Mouse (Mus musculus): Measurements from ENCODE around the gene Slc25a28. TPM values are rescaled to one million over a fixed set of nuclear protein-coding genes. Genes with fewer than 3 reads are reported as not detected.
A peak's percentile ranks its signal among the peaks of the same experiment; 100 is the strongest.

The Slc25a28 gene
- polyA plus RNA-seq, 1 experiment = 23.0 TPM

DNA sequence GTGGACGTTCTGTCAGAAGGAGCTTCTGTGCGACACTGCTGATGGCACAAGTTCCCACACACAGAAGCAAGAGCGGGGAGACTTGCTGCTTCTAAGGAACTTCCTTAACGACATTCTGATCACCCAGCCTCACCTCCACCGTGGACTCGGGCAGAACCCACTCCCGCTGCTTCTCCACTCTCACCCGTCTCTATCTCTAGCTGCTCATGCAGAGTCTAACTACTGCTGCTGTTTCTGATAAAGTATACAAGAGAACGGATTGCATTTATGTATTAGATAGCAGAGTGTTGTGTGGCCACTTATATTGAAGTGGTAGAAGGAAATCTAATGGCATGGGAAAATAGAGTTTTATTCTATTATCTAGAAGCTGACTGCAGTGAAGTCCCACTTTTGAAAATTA is 13.9 kb downstream of the Slc25a28 start:
- no peak overlapping the region for H3K4me3 ChIP-seq (ENCODE audit: insufficient read depth, poor library complexity, severe bottlenecking)
- H3K36me3 ChIP-seq (ENCODE audit: control insufficient read depth, insufficient read depth) = peaks cover 25% of the 10 kb centered on the region
- TF ChIP-seq MYOG (IDR thresholded peaks at IDR 0.05; ENCODE audit: control insufficient read depth, extremely low read depth, insufficient read length) (no peak), USF1 (IDR thresholded peaks at IDR 0.05; ENCODE audit: low read depth) (no peak), CTCF (IDR thresholded peaks at IDR 0.05; ENCODE audit: control insufficient read depth, insufficient read depth, insufficient read length) (no peak), FOSL1 (IDR thresholded peaks at IDR 0.05; ENCODE audit: insufficient read depth, low read length, poor library complexity, severe bottlenecking) (no peak), CEBPB (IDR thresholded peaks at IDR 0.05; ENCODE audit: low read depth) (no peak), MYOD1 (IDR thresholded peaks at IDR 0.05; ENCODE audit: control insufficient read depth, insufficient read length, low read depth) (no peak), MAX (IDR thresholded peaks at IDR 0.05) (no peak)
- H3K27me3 ChIP-seq (ENCODE audit: control insufficient read depth, insufficient read depth, insufficient read length) = no peaks in the 10 kb centered on the region
- H3K79me2 ChIP-seq (ENCODE audit: control insufficient read depth, insufficient read depth) = no peaks in the 10 kb centered on the region
- no peaks in the 10 kb centered on the region for H3K79me3 ChIP-seq (ENCODE audit: low read depth)
- H3ac ChIP-seq (ENCODE audit: control insufficient read depth, insufficient read length, low read depth) = no peak overlapping the region

DNA sequence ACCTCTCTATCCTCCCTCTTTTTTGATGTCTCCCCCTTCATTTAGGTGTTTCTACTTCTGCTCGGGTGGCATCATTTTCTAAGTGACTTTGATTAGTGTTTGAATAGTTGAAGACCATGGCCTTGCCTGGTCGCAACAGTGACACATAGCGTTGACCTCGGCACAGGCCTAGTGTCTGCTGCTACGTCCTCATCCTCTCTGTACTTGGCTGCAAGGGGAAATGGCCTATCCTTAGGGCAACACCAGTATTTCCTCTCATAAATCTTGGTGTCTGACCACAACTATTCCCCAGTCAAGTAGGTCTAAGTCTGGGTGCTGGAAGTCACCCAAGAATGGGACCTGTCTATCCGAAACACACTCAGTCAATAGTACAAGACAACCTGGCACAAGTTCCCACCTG is 15.0 kb downstream of the Slc25a28 start:
- Histone ChIP-seq H3K4me3 (ENCODE audit: insufficient read depth, poor library complexity, severe bottlenecking) (no peak overlapping the region), H3K27me3 (ENCODE audit: control insufficient read depth, insufficient read depth, insufficient read length) (no peaks in the 10 kb centered on the region)

DNA sequence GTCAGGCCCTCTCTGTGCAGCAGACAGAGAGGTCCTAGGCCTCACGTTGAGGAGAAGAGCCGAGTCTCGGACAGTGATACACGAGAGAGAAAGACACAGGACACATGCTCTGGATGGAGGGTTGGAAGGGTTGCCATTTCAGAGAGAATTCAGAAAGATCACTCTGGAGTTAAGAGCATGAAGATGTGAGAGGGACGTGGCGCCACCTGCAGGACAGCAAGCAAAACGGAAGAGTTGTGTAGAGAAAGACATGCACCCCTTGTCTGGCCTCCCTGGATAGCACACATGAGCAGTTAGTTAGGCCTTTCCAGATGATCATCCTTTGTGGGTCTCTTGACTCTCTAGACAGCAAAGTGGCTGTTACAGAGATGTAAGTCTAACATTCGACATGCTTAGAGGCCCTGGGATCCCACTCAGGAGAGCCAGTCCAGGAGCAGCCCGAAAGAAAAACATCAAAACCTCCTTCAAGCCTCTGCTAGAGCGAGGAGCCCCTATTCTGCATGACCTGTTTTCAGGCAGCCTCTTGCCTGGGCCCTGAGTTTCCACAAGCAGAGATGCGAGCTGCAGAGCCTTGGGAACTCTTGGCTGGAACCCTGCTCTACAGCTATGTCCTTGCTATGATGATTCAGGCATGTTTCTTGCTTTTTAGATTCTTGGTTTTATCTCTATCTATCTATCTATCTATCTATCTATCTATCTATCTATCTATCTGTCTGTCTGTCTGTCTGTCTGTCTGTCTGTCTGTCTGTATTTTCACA is 18.8 kb downstream of the Slc25a28 start:
- TF ChIP-seq CTCF (IDR thresholded peaks at IDR 0.05; ENCODE audit: control insufficient read depth, insufficient read depth, insufficient read length) (peak; percentile 68), MYOD1 (IDR thresholded peaks at IDR 0.05; ENCODE audit: control insufficient read depth, insufficient read length, low read depth) (no peak)
- Histone ChIP-seq H3K27me3 (ENCODE audit: control insufficient read depth, insufficient read depth, insufficient read length) (peaks cover 9% of the 10 kb centered on the region), H3K79me2 (ENCODE audit: control insufficient read depth, insufficient read depth) (no peaks in the 10 kb centered on the region), H3K36me3 (ENCODE audit: control insufficient read depth, insufficient read depth) (no peaks in the 10 kb centered on the region), H3K4me3 (ENCODE audit: insufficient read depth, poor library complexity, severe bottlenecking) (no peak overlapping the region), H3ac (ENCODE audit: control insufficient read depth, insufficient read length, low read depth) (no peak overlapping the region), H3K79me3 (ENCODE audit: low read depth) (no peaks in the 10 kb centered on the region)

More for the DNA sequence above, 15.0 kb downstream of the Slc25a28 start:
- Histone ChIP-seq H3ac (ENCODE audit: control insufficient read depth, insufficient read length, low read depth) (no peak overlapping the region), H3K79me3 (ENCODE audit: low read depth) (no peaks in the 10 kb centered on the region), H3K79me2 (ENCODE audit: control insufficient read depth, insufficient read depth) (no peaks in the 10 kb centered on the region), H3K36me3 (ENCODE audit: control insufficient read depth, insufficient read depth) (peaks cover 17% of the 10 kb centered on the region)
- TF ChIP-seq FOSL1 (IDR thresholded peaks at IDR 0.05; ENCODE audit: insufficient read depth, low read length, poor library complexity, severe bottlenecking) (no peak), MYOD1 (IDR thresholded peaks at IDR 0.05; ENCODE audit: control insufficient read depth, insufficient read length, low read depth) (no peak)

DNA sequence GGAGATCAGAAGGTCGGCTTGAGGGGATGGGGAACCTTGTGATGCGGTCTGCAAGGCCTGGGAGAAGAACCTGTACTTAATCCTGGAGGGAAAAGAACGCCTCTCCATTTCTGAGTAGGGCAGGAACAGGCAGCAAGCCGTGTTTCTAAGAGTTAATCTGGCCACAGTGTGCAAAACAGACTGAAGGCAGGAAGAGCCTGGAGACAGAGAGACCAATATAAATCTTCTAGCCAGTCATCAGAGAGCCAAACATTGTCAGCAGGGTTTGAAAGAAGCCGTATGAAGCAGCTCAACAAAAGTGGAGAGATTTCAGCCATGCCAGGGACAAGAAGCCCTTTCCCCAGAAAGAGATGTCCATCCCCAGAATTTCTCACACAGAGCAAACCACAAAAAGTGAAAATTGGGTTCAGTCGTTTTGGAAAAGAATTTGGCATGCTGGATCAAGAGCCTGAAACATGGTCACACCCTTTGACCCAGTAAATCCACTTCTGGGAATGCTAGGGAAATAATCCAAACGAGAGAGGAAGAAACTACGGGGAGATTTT is 23.4 kb downstream of the Slc25a28 start:
- no peak overlapping the region for H3ac ChIP-seq (ENCODE audit: control insufficient read depth, insufficient read length, low read depth)
- peaks cover 10% of the 10 kb centered on the region for H3K27me3 ChIP-seq (ENCODE audit: control insufficient read depth, insufficient read depth, insufficient read length)
- no peaks in the 10 kb centered on the region for H3K36me3 ChIP-seq (ENCODE audit: control insufficient read depth, insufficient read depth)
- no peaks in the 10 kb centered on the region for H3K79me2 ChIP-seq (ENCODE audit: control insufficient read depth, insufficient read depth)
- TF ChIP-seq MYOD1 (IDR thresholded peaks at IDR 0.05; ENCODE audit: control insufficient read depth, insufficient read length, low read depth) (no peak), CTCF (IDR thresholded peaks at IDR 0.05; ENCODE audit: control insufficient read depth, insufficient read depth, insufficient read length) (no peak), MYOG (IDR thresholded peaks at IDR 0.05; ENCODE audit: control insufficient read depth, extremely low read depth, insufficient read length) (no peak), USF1 (IDR thresholded peaks at IDR 0.05; ENCODE audit: low read depth) (no peak), CEBPB (IDR thresholded peaks at IDR 0.05; ENCODE audit: low read depth) (no peak), FOSL1 (IDR thresholded peaks at IDR 0.05; ENCODE audit: insufficient read depth, low read length, poor library complexity, severe bottlenecking) (no peak), MAX (IDR thresholded peaks at IDR 0.05) (no peak)
- no peak overlapping the region for H3K4me3 ChIP-seq (ENCODE audit: insufficient read depth, poor library complexity, severe bottlenecking)
- no peaks in the 10 kb centered on the region for H3K79me3 ChIP-seq (ENCODE audit: low read depth)

DNA sequence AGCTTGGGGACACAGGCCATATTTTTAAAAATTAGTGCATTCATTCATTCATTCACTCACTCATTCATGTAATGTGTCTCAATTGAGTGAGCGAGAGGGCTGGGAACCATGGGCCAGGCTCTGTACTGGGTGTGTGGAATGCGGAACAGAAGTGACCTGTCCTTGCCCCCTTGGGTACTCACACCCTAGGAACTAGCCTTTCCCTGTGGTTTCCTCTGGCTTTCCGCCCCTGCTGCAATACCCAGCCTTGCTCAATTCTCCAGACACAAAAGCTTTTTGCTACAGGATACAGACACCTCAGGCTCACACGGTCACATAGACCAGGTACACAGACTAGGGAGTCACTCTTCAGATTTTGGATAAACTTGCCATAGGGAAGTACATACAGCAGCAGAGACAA is 26.3 kb downstream of the Slc25a28 start:
- H3K79me2 ChIP-seq (ENCODE audit: control insufficient read depth, insufficient read depth) = no peaks in the 10 kb centered on the region
- no peak overlapping the region for H3K4me3 ChIP-seq (ENCODE audit: insufficient read depth, poor library complexity, severe bottlenecking)
- TF ChIP-seq USF1 (IDR thresholded peaks at IDR 0.05; ENCODE audit: low read depth) (no peak), FOSL1 (IDR thresholded peaks at IDR 0.05; ENCODE audit: insufficient read depth, low read length, poor library complexity, severe bottlenecking) (no peak), CTCF (IDR thresholded peaks at IDR 0.05; ENCODE audit: control insufficient read depth, insufficient read depth, insufficient read length) (no peak), MYOG (IDR thresholded peaks at IDR 0.05; ENCODE audit: control insufficient read depth, extremely low read depth, insufficient read length) (no peak), CEBPB (IDR thresholded peaks at IDR 0.05; ENCODE audit: low read depth) (no peak), MYOD1 (IDR thresholded peaks at IDR 0.05; ENCODE audit: control insufficient read depth, insufficient read length, low read depth) (no peak), MAX (IDR thresholded peaks at IDR 0.05) (no peak)
- H3K79me3 ChIP-seq (ENCODE audit: low read depth) = no peaks in the 10 kb centered on the region
- H3ac ChIP-seq (ENCODE audit: control insufficient read depth, insufficient read length, low read depth) = no peak overlapping the region
- H3K36me3 ChIP-seq (ENCODE audit: control insufficient read depth, insufficient read depth) = no peaks in the 10 kb centered on the region
- H3K27me3 ChIP-seq (ENCODE audit: control insufficient read depth, insufficient read depth, insufficient read length) = peaks cover 10% of the 10 kb centered on the region

DNA sequence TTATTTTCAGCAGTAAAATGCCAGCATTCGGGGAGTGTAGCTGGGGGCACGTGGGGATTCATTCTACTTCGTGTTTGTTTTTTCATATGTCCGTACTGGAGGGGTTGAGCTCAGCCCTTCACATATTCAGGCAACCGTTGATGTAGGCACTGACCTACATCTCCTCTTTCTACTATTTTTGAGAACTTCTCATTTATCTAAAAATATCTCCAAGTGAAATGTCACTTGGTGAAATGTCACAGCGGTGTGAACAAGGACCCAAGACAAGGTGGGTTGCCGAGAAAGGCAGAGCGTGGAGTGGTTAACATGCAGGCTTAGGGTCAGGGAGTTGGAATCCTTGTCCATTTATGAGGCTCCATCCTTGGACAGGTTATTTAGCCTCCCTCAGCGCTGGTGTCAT is 27.4 kb downstream of the Slc25a28 start:
- Histone ChIP-seq H3K79me3 (ENCODE audit: low read depth) (no peaks in the 10 kb centered on the region), H3K36me3 (ENCODE audit: control insufficient read depth, insufficient read depth) (no peaks in the 10 kb centered on the region), H3K4me3 (ENCODE audit: insufficient read depth, poor library complexity, severe bottlenecking) (no peak overlapping the region), H3ac (ENCODE audit: control insufficient read depth, insufficient read length, low read depth) (no peak overlapping the region), H3K79me2 (ENCODE audit: control insufficient read depth, insufficient read depth) (no peaks in the 10 kb centered on the region), H3K27me3 (ENCODE audit: control insufficient read depth, insufficient read depth, insufficient read length) (peaks cover 5% of the 10 kb centered on the region)
- TF ChIP-seq USF1 (IDR thresholded peaks at IDR 0.05; ENCODE audit: low read depth) = no peak
- TF ChIP-seq CEBPB (IDR thresholded peaks at IDR 0.05; ENCODE audit: low read depth) = no peak
- TF ChIP-seq CTCF (IDR thresholded peaks at IDR 0.05; ENCODE audit: control insufficient read depth, insufficient read depth, insufficient read length) = no peak
- no peak for TF ChIP-seq MAX (IDR thresholded peaks at IDR 0.05)
- TF ChIP-seq MYOD1 (IDR thresholded peaks at IDR 0.05; ENCODE audit: control insufficient read depth, insufficient read length, low read depth) = no peak
- no peak for TF ChIP-seq MYOG (IDR thresholded peaks at IDR 0.05; ENCODE audit: control insufficient read depth, extremely low read depth, insufficient read length)
- TF ChIP-seq FOSL1 (IDR thresholded peaks at IDR 0.05; ENCODE audit: insufficient read depth, low read length, poor library complexity, severe bottlenecking) = no peak

All from C2C12 (cell line).